Mouse (Mus musculus) embryo, embryonic 9.5 days (tissue): ENCODE data around the gene Alkbh7.

Source experiments
- DNase-seq: peaks from one replicate; pipeline ENCODE4 v3.0.0-alpha.2; 2017; ENCODE audit errors: extremely low spot score

The Alkbh7 gene

GRCm38 (mm10) chr17:56997029-56997667, at the start of gene Alkbh7:
Gene Alkbh7, plus strand, starts transcription at chr17:56997339.
- peak; percentile 95 for DNase-seq

- DNase-seq = peak; percentile 46
Observed at GRCm38 (mm10) chr17:56950915-56951314, 46.2 kb upstream of the Alkbh7 start.

- no peak for DNase-seq
Observed at GRCm38 (mm10) chr17:56952639-56953038, 44.5 kb upstream of the Alkbh7 start.

DNA sequence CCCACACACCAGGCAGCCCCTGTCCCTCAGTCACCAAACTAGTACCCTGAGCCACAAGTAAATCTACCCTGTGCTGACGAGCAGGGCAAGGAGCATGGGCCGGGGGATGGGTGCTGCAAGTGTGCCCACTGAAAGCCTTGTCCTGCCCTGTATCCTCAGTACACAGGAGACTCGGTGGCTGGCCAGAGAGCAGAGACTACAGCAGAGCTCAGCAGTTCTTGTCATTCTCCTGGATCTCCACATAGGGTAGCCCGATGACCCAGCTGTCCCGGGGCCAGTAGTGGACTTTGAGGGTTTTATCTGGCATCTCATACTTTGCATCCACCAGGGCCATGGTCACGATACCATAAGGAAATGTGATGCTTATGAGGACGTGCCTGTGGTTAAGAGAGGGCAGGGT, 42.3 kb upstream of the Alkbh7 start:
- no peak for DNase-seq

DNA sequence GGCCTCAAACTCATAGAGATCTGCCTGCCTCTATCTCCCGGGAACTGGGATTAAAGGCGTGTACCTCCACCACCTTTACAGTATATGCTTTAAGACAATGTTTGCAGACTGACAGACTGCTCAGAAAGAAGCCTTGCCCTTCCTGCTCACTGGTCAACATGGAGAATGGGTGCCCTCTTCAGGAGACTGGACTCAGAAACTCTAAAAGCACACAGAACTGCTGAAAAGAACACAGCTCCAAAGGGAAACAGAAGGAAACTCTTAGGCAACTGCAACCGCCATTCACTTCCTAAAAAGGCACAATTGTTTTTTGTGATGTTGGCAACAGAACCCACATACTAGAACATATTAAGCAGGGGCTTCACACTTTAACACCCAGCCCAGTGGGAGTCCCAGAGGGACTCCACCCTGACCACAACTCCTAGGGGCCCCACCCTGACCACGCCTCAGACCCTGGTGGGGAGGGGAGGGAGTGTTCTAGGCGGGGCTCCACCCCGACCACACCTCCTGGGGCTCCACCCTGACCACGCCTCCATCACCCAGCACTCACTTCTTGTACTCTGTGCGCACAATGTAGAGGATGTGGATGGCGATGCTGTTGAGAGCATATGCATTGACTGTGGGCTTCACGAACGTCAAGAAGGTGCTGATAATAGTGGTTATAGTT, 39.2 kb upstream of the Alkbh7 start:
- no peak for DNase-seq

DNA sequence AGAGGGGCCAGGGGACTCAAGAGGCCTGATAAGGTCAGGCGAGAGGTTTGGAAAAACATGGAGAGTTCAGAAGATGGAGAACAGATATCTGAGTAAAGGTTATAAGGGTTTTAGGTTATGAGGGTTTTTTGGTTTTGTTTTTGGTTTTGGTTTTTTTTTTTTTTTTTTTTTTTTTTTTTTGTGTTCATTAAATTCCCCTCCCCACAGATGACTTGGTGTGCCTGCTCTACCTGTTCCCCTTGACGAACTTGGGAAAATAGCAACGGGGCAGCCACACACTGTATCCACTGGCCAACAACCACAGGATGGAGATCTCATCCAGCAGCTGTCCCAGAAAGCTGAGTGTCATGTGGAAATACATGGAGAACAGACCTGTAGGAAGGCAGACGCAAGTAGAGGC, 38.5 kb upstream of the Alkbh7 start:
- no peak for DNase-seq

GRCm38 (mm10) chr17:56961880-56962279, 35.3 kb upstream of the Alkbh7 start:
- DNase-seq = no peak

DNA sequence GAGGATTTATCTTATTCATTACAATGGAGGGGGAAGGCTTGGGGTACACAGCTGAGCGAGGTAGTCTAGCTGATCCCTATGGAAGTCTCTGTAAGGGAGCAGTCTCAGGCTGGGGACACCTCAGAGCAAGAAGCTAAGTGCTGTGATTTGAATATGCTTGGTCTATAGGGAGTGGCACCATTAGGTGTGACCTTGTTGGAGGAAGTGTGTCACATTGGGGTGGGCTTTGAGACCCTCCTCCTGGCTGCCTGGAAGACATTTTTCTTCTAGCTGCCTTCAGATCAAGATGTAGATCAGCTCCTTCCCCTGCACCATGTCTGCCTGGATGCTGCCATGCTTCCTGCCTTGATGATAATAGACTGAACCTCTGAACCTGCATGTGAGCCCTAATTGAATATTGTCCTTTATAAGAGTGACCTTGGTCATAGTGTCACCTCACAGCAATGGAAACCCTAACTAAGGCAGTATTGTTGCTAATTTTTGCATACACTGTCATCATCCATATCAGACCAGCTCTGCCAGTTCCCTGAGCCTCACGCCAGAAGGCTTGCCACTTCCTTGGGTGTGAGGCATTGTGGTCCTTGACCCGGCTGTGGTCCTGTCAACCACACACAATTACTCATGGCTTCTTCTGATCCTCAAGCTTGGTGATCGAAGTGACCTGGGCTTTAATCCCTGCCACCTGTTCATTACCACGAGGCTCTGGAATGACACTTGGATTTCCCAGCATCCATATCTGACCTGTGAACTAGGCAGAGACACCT, 34.3 kb upstream of the Alkbh7 start:
- DNase-seq = no peak

DNA sequence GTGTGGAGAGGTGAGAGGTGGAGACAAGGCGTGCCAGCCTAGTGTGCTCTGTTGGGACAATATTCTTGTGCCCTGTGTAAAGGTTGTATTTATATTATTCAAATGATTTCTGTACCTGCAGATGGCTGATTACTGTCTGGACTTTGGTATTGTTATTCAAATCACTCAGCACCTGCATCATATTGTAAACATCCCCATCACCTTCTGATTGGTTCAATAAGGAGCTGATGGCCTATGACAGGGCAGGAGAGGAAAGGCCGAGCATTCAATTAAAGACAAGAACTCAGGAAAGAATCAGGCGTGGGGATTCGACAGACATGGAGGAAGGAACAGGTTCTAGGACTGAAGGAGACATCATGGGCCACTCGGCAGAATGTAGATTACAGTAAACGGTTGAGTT, 33.5 kb upstream of the Alkbh7 start:
- no peak for DNase-seq

DNA sequence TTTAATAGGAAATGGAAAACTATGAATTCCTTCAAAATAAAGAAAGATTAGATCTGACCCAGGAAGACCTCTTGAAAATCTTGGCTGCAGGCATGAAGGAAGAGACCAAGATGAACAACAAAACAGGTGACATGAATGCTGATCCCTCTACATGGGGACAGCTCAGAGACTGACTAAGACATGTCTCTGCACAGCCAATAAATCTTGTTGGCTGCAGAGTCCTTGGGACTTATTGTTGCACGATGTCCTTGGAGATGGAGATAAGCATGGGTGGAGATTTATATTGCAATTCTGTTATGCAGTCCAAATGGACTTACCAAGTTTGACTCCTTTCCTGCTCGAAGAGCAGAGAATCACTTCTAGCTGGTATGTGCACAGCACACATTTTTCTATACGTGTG, 27.8 kb upstream of the Alkbh7 start:
- no peak for DNase-seq

GRCm38 (mm10) chr17:56970081-56970480, 27.1 kb upstream of the Alkbh7 start:
- no peak for DNase-seq

DNA sequence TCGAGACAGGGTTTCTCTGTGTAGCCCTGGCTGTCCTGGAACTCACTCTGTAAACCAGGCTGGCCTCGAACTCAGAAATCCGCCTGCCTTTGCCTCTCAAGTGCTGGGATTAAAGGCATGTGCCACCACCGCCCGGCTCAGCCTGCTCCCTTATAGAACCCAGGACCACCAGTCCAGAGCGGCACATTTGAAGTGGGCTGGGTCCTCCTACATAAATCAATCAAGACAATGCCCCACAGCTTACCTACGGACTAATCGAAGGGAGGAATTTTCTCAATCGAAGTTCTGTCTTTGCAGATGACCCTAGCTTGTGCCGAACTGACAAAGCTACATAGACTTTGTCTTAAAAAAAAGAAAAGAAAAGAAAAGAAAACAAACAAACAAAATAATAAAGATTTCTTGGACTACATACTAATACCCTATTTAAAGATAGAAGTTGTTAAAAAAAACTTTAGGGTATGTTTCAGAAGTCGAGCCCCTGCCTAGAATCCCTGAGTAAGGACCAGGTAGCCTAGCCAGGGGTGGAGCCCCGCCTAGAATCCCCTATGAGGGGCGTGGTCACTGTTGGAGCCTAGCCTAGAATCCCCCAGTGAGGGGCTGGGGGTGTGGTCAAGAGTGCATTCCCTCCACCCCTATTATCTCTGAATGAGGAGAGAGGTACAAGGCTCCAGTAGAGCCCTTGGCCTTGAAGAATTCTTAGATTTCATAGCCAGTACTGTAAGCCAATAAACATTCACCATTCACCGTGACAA, 23.0 kb upstream of the Alkbh7 start:
- DNase-seq = no peak

- no peak for DNase-seq
Observed at GRCm38 (mm10) chr17:56974708-56975240, 22.4 kb upstream of the Alkbh7 start.

DNA sequence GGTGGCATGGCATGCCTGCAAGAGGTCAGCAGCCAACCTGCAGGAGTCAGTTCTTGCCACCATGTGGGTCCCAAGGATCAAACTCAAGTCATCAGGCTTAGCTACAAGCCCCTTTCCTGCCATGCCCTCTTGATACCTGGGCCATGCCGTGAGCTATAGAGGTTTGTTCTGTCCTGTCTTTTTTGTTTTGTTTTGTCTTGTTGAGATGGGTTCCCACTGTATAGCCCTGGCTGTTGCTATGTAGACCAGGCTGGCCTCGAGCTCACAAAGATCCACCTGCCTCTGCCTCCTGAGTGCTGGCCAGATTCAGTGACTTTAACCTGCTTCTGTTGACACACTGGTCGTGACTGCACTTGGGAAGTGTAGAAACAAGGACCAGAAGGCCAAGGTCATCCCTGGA, 21.7 kb upstream of the Alkbh7 start:
- DNase-seq = no peak

DNA sequence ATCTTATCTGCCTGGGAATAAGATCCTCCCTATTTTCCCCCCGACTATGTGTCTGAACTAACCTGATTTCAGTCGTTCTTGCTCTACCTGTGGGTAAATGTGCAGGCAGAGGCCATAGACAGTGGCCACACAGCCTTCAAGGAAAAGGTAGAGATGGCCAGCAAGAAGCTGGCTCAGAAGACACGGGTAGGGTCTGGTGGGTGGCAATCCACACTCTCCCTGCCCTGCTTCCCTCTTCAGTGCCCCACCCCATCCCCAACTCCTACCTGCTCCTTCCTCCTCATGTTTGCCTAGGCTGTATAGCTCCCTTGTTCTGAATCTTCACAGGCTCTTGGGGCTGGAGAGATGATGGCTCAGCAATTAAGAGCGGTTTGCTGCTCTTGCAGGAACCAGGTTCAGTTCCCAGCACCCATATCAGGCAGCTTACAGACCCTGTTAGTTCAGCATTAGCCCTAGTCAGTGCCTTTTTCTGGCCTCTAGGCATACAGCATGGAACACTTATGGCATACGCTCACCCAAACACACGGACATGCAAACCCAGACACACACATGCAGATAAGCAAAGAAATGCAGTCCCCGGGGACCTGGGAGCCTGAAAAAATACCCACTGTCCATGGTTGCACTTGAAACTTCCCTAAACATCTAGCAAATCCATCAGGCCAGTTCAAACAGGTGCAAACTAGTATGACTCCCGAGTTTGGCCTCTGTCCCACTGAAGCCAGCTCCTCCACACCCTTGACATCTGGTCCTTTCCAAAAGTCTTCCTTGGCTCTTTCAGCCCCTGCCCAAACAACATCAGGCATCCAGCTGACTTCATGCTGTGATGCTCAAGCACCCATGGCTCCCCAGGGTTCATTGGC, 20.4 kb upstream of the Alkbh7 start:
- DNase-seq = no peak

DNA sequence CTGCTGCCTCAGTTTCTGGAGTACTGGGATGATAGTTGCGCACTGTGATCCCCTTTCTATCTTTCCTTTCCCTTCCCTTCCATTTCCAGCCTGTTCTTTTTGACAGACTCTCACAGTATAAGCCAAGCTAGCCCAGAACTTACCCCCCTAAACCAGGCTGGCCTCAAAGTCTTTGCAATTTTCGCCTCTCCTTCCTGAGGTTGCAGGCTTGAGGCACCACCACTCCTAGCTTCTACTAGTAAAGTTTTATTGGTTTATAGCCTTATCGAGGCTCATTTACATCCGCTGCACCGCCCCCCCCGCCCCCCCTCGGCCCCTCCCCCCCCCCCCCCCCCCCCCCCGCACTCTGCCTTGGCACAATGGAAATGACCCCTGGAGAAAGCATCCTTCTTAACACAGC, 17.6 kb upstream of the Alkbh7 start:
- no peak for DNase-seq

DNA sequence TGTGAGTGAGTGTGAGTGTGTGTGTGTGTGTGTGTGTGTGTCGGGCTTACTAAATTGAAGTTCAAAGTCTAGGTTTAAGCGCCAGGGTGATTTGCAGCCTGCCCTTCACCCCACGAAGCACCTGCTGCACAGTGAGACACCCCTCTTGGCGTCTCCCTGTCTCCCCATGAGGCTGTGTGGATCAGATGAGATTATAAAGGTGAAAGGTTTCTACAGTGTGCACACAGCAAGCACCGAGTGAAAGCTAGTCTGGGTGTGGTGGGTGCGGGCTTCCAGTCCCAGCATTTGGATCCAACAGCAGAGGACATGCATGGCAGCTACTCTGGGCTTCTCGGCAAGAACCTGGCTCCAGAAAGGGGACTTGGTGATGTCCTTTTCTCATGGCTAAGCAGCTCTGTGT, 16.1 kb upstream of the Alkbh7 start:
- DNase-seq = no peak

GRCm38 (mm10) chr17:56982013-56982412, 15.1 kb upstream of the Alkbh7 start, which contains the start of gene Acer1:
Gene Acer1, minus strand, starts transcription at chr17:56982126.
- DNase-seq = no peak

DNA sequence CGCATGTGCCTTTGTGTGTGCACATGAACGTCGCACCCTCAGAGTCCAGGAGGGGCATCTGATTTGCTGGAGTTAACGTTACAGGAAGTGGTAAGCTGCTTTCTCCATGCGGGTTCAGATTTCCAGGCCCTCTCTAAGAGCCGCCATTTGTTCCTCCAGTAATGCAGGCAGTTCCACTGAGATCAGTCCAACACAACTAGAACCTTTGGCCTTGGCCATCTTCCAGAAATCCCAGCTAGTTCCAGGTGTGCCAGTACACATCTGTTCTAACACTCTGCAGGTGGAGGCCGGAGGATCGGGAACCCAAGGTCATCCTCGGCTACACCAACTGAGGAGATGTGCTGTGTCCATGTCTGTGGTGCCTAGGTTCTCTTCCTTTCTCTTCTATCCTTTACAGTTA, 12.3 kb upstream of the Alkbh7 start:
- no peak for DNase-seq

DNA sequence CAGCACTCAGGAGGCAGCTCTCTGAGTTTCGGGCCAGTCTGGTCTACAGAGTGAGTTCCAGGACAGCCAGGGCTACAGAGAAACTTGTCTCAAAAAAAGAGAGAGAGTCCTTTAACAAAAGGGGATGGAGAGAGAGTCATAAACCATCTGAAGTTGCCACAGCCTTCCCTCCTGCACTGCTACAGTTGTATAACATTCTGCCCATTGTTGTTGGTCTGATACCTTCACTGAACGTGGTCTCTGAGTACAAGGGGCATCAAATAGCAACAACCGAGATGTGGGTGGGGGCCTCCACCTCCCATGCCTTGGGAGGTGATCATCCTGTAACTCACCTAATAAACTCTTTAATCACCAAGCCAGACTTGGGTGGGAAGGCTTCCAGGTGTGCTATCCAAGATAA, 11.5 kb upstream of the Alkbh7 start:
- no peak for DNase-seq
